Mouse (Mus musculus): ENCODE measurements around the gene Rab44.
"Not testable (repeated sequence)": the region's sequence is repeated elsewhere in the genome, so short reads cannot be mapped to it uniquely, and the experiment has no call there.

Gene Rab44

DNA sequence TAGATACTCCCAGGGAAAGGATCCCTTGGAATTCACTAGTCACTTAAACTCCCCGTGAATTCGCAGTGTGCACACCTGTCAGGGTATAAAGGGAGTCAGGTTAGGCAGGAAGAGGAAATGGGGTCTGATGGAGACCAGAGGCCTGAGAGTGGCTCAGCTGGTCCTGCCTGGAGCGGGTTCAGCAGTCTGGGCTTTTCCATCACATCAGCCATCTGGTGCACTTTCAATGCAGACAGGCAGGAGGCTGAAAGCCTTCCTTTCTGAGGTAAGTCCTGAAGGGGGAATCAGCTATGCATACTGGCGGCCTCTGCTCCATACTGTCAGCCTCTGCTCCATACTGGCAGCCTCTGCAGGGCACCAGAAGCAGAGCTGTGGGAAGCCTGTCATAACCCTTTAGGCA is 27.0 kb upstream of the Rab44 start:
- ATAC-seq (ENCODE audit: insufficient number of reproducible peaks, low FRiP score, low TSS enrichment), result no peak

DNA sequence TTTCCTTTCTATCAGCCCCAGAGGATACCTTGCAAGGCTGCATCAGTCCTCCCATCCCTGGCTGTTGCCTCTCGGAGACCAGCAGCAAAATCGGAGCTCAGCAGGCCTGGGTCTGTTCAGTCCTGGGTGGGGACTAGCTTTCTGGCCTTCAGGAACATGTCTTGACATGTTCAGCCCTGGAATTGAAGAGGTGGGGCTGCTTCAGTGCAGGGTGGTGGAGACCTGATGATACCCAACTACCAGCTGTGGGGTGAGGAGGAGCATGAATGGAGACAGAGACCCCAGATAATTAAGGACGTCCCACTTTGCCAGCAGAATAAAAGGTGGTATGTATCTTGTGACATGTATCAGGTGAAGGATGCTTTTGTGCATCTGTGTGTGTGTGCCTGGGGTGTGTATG is 23.2 kb upstream of the Rab44 start, which contains the start of gene Cdkn1a:
TSS of gene Cdkn1a (plus strand) at position 201 of the 400 bp plus-strand sequence.
- no peak for ATAC-seq (ENCODE audit: insufficient number of reproducible peaks, low FRiP score, low TSS enrichment)

DNA sequence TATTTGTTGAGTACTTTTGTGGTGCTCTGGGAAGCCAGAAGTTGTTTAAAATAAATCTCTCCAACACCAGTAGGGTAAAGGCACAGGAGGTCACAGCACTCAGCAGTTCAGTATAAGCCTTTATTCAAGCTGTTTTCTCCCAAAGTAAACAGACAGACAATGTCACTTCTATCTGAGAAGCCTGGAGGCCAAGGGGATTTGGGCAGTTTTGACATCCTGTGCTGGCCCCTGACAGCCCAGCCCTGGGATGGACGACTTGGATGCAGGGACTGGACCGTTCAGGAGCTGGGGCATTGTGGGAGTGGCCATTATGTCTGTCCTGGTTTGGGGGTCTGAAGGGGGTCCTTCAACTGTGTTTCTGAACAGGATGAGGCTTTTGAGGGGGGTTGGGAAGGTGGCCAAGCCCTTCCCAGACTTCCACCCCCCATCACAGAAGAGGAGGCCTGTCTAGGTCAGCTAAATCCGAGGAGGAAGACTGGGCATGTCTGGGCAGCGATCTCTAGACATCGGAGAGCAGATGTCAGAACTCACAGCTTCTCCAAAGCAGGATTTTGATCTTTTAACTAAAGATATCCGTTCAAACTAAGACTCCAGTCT is 22.5 kb upstream of the Rab44 start:
- no peak for ATAC-seq (ENCODE audit: insufficient number of reproducible peaks, low FRiP score, low TSS enrichment)

DNA sequence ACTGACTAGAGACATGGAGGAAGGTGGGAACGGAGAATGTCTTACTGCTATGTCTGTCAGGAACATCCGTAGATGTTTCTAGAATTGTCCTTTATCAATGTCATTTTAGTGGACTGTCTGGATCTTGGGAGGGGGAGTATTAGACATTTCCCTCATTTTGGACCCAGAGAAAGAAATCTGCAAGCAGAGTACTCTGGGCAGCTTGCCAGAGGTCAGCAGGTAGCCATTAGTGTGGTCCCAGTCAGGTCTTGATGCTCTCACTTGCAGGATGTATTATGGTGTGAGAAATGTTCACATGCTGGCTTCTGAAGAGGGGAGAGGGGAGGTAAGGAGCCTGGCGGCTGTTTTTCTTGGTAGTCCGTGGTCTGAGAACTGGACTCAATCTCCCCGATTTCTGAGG is 21.4 kb upstream of the Rab44 start:
- no peak for ATAC-seq (ENCODE audit: insufficient number of reproducible peaks, low FRiP score, low TSS enrichment)

DNA sequence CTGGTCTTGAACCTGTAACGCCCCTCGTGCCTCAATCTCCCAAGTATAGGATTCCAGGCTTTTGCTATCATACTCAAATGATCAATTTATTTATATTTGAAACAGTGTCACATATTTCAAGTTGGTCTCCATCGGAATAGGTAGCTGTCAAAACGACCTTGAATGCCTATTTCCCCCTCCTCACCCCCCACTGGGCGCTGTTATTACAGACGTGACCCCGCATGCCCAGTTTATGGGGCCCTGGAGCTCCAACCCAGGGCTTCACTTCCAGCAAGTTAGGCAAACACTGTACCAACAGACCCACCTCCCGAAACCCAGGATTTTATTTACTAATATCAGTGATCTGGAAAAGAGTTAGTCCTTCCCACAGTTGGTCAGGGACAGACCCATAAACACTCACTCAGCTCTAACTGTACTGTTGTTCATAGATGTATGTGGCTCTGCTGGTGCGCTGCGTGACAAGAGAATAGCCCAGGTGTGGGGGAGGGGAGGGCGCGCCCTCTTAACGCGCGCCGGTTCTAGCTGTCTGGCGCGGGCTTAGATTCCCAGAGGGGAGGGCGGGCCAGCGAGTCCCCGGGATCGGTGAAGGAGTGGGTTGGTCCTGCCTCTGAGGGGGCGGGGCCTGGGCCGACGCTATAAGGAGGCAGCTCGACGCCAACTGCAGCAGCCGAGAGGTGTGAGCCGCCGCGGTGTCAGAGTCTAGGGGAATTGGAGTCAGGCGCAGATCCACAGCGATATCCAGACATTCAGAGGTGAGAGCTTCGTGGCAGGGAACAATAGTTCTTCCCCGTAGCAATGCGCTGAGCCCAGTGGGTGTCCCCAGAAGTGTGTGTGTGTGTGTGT is 20.6 kb upstream of the Rab44 start:
- peak; percentile 39; the same call in 1 of the 2 replicates for ATAC-seq (ENCODE audit: insufficient number of reproducible peaks, low FRiP score, low TSS enrichment)

DNA sequence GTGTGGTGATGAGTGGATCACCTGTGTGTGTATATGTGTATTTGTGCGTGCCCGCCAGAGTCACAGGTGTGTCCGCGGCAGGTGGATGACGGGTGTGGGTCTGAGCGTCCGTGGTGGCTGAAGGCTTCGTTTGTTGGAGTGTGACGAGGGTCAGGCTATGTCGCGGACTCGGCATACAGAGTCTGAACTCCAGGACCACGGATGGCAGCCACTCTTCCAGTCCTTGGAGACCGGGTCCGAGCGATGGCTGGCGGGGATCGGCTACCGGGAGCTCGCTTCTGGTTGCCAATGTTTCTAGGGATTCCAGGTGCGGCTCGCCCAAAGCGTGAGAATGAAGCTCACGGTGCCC is 20.0 kb upstream of the Rab44 start:
- ATAC-seq (ENCODE audit: insufficient number of reproducible peaks, low FRiP score, low TSS enrichment), result no peak

DNA sequence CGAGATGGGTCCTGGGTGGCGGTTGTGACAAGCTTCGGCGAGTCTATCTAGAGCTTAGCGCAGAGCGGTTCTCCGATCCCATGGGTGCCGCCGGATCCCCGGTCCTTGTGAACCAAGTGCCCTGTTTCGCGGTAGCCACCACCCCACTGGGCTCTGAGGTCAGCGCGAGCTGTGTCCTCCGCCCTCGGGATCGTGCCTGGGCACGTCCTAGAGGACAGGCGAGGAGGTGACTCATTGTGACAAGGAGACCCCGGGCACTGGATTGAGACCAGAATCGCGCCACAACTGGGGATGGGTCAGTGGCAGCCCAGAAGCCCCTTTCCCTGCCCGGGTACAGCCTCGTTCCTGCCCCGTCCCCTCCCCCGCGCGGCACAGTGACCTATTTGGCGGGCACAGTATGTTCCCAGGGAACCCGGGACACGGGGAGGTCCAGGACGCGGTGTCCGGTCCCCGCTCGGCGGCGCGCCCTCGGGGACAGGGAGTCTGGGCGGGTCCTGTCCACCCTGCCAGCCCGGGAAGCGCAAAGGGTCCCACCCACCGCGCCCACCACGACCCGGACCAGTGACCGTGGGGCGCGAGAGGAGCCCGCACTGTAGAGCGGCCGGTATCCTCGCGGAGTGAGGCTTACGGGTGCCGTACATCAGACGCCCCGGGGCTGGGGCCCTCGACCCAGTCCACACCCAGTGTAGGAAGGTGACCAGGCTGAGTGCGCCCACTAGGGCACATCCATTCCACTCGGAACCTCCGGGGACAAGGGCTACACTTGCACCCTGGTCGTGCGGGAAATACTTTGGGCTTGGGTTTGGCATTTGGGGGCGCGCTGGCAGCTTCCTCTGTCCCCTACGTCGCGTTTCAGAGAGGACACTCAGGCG is 19.4 kb upstream of the Rab44 start:
- peak; percentile 12; the same call in 1 of the 2 replicates for ATAC-seq (ENCODE audit: insufficient number of reproducible peaks, low FRiP score, low TSS enrichment)

DNA sequence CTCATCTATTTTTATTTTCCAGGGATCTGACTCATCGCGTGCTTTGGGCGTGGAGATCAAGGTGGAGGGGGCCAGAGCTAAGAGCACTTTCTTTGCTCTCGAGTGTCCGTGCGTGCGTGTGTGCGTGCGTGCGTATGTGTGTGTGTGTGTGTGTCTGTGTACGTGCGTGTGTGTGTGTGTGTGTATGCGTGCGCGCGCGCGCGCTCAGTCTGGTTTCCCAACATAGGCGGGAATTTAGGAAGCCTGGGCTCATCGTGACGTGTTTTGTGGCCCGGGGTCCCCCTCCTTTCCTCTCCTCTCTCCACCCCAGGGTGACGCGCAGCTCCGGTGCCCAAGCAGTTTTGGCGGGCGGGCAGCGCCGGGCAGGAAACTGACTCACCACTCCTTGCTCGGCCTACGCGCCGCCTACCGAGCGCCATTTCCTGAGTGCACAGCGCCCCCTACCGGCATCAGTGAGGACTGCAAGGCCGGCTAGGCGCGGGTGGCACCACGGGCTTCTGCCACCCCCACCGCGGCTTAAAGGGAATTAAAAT is 18.7 kb upstream of the Rab44 start:
- peak; percentile 83 for ATAC-seq (ENCODE audit: insufficient number of reproducible peaks, low FRiP score, low TSS enrichment)

DNA sequence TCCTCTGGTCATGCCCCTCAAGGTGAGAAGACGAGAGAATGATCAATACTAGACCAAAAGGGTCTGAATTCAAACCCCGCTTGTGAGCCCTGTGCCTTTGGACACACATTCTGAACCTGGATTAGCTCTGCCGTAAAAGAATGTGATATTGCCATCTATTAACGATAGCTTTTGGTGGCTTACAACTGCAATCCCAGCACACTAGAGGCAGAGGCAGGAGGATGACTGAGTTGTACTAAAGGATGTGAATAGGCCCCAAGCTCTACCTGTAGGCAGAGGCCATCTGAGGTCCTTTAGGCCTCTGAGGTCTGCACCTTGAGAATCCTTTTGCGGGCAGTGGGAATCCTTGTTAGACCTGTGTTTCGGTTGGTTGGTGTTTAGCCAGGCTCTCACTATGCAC is 17.7 kb upstream of the Rab44 start:
- ATAC-seq (ENCODE audit: insufficient number of reproducible peaks, low FRiP score, low TSS enrichment), result no peak

DNA sequence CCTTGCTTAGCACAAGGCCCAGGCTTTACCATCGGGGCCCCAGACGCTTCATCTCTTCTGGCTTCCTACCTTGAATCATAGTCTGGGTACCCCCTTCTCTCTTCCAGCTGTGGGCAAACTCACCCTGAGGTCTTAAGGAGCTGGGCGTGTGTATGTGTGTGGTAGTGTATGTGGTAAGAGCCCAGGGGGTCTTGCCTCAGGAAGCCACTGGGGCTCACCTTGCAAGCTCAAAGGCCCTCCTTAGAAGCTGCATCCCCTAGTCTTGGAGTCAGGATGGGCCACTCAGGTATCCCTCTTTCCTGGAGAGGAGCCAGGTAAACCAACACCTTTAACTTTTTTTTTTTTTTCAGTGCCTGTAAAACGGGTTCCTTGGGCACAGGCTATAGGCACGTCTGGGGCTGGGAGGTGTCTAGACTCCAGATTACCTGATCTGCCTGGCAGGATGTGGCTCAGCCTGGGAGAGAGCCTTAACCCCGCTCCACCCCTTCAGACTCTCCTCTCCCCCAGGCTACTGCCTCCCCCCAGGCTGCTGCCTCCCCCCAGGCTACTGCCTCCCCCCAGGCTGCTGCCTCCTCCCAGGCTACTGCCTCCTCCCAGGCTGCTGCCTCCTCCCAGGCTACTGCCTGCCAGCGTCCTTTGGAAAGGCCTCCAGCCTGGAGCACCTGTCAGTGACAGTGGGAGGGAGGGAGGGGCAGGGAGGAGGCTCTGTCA is 16.9 kb upstream of the Rab44 start:
- ATAC-seq (ENCODE audit: insufficient number of reproducible peaks, low FRiP score, low TSS enrichment), result no peak

DNA sequence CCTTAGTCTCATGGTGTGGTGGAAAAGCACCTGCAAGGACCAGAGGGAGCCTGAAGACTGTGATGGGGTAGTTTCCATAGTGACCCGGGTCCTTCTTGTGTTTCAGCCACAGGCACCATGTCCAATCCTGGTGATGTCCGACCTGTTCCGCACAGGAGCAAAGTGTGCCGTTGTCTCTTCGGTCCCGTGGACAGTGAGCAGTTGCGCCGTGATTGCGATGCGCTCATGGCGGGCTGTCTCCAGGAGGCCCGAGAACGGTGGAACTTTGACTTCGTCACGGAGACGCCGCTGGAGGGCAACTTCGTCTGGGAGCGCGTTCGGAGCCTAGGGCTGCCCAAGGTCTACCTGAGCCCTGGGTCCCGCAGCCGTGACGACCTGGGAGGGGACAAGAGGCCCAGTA is 15.7 kb upstream of the Rab44 start:
- no peak for ATAC-seq (ENCODE audit: insufficient number of reproducible peaks, low FRiP score, low TSS enrichment)

DNA sequence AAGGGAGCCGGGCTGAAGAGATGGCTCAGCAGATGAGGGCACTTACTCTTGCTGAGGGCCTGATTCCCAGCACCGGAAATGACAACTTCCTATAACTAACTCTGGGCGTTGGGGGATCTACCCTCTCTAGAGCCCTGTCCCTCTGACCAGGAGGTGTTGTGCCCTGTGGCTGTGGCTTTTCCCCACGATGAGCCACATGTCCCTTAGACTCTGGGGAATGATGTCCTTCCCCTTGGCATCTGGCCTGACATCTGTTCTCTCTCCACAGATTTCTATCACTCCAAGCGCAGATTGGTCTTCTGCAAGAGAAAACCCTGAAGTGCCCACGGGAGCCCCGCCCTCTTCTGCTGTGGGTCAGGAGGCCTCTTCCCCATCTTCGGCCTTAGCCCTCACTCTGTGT is 14.9 kb upstream of the Rab44 start:
- no peak for ATAC-seq (ENCODE audit: insufficient number of reproducible peaks, low FRiP score, low TSS enrichment)

DNA sequence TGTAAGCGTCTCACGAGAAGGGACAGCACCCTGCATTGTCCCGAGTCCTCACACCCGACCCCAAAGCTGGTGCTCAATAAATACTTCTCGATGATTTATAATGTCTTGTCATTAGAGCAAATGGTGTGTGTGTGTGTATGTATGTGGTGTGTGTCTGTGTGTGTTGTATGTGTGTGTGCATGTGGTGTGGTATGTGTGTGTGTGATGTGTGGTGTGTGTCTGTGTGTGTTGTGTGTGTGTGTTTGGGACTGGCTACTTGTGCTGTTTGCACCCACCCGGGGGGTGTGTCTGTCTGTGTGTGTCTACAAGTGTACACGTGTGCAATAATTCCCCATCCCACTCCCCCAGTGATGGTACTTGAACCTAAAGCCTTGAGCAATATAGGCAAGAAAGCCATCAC is 13.3 kb upstream of the Rab44 start:
- ATAC-seq (ENCODE audit: insufficient number of reproducible peaks, low FRiP score, low TSS enrichment), result no peak

DNA sequence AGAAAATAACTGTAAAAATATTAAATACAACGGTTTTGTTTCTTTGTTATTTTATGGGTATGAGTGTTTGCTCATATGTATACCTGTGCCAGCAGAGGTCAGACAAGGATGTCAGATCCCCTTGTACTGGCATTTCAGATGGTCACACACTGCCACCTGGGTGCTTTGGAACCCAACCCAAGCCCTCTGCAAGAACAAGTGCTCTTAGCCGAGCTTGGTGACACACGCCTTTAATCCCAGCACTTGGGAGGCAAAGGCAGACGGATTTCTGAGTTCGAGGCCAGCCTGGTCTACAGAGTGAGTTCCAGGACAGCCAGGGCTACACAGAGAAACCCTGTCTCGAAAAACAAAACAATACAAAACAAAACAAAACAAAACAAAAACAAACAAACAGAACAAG is 3.6 kb upstream of the Rab44 start:
- ATAC-seq (ENCODE audit: insufficient number of reproducible peaks, low FRiP score, low TSS enrichment), result not testable (repeated sequence)

DNA sequence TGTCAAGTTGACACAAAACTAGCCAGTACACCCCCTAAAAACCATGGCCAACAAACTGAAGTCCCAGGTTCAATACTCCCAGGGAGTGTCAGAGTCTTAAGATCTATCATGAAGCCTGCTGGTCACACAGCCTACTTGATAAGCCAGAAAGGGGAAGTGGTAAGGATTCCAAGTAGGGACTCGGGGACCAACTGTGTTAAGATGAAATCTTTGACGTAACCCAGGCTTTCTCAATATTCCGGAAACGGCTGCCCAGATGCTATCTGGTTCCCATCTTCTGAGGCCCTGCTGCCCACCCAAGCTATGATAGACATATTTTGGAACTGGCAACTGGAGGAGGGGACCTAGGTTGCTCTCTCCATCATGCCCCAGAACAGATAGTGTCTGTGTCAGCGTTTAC is 2.6 kb upstream of the Rab44 start:
- ATAC-seq (ENCODE audit: insufficient number of reproducible peaks, low FRiP score, low TSS enrichment), result no peak

DNA sequence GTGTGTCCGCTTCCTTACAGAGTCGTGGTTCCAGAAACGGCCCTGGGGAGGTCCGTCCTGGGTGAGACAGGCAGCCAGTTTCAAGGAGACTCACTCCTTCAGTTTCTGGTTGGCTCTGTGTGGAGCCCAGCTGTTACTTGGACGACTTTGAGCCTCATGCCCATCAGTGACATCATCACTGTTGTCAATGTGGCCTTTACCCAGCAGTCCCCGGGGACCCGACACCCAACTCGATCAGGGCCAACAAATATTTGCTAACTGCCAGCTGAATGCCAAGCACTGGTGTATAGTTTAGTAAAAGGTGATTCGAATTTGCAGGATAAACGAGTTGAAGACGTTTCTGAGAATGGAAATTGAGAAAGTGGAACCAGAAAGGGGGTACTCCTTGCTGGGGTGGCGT is 2.1 kb downstream of the Rab44 start:
- ATAC-seq (ENCODE audit: insufficient number of reproducible peaks, low FRiP score, low TSS enrichment), result no peak

DNA sequence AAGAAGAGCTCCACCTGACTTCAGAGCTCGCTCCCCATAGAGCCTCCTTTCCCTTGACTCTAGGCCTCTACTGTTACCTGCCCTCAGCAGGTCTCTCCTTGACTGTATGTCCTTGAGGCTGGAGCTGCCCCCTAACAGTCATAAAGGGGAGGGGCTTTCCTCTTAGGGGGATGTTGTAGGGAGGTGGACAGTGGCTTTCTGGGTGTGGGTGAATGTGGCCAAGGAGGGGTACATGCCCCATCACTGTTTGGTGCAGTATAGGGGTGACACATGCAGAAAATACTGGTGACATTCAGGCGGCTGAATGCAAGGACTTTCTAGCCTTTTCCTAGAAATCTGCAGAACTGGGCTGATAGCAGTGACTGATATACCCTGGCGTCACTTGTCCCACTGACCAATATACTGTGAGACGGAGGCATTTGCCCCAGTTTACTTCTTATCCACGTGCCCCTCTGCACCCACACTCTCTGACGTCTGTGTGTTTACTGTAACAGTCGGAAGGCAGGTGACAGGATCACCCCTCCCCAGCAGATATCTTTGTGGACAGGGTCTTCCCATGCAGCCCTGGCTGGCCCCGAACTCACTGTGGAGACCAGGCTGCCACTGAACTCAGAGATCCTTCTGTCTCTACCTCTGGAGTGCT is 3.2 kb downstream of the Rab44 start:
- no peak for ATAC-seq (ENCODE audit: insufficient number of reproducible peaks, low FRiP score, low TSS enrichment)

DNA sequence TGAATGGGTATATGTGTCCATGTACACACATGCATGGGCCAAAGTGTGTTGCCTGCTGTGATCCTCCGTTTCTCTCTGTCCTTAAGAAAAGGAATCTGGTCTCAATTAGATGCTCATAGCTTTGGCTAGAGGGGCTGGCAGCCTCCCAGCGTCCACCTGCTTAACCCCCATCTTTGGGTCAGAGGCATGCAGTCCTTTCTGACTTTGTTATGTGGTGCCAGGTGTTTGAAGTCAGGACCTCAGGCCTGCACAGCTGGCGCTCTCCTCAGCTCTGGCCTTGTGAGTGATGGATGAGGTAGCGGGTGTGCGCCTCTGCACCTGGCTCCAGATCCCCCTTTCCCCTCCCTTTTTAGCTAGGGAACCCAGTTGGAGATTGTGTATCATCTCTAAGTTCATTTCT is 4.1 kb downstream of the Rab44 start:
- ATAC-seq (ENCODE audit: insufficient number of reproducible peaks, low FRiP score, low TSS enrichment), result no peak

DNA sequence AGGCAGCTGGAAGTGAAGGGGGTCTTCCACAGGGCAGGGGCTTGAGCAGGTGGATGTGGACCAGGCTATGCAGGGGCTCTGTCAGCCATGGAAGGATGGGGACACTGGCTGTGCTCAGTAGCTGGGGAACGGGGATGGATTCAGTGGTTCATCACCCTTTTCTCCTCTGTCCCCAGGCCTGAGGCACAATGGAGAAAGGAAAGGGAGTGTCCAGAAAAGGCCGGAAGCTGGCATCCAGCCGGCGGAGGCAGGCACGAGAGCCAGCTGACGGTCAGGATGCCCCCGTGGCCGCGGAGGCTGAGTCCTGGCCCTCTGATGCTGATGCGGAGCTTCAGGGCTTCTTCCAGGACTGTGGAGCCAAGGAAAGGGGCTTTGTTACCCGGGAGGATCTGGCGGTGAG is 6.7 kb downstream of the Rab44 start:
- no peak for ATAC-seq (ENCODE audit: insufficient number of reproducible peaks, low FRiP score, low TSS enrichment)

DNA sequence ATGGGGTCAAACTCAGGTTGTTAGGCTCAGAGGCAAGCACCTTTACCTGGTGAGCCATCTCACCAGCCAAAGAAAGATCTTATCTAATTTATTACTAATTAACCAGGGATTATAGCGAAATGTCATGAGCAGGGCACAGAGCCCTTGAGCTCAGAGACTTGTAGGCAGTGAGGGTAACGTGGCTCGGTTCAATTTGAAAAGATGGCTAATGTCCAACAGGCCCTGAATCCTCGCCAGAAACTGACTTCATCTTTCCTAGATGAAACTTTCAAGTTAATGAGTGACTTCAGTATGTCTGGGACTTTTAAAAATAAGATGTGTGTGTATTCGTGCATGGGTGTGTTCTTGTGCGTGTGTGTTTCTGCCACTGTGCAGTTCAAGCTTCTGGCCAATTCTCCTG is 8.9 kb downstream of the Rab44 start:
- ATAC-seq (ENCODE audit: insufficient number of reproducible peaks, low FRiP score, low TSS enrichment), result no peak
